Mouse (Mus musculus) ES-Bruce4 (cell line): ENCODE results near the gene Mgat4b.

Experiments
- CTCF ChIP-seq: IDR thresholded peaks from one replicate; pipeline ENCODE4 v1.8.1; 2011; ENCODE audit warnings: low read depth, low read length
- POLR2A ChIP-seq: IDR thresholded peaks from one replicate; pipeline ENCODE4 v1.8.1; 2011; ENCODE audit warnings: low read length; ENCODE audit not compliant: insufficient read depth

GRCm38 (mm10) chr11:50234606-50235005 lies 23.9 kb downstream of the Mgat4b start:
- TF ChIP-seq CTCF (no peak), POLR2A (no peak)
